Mouse (Mus musculus) heart, postnatal 0 days (tissue): ENCODE measurements around the gene Mpnd. TPM values are rescaled to one million over a fixed set of nuclear protein-coding genes. Genes with fewer than 3 reads are reported as not detected.
A peak's percentile ranks its signal among the peaks of the same experiment; 100 is the strongest.

Source experiments
- ATAC-seq: fragments of 200-750 bp; cut with Nextera tagmentation; 2 replicates; pipeline ENCODE4 v1.8.0; 2017; ENCODE audit warnings: low read depth, moderate number of reproducible peaks, moderate library complexity; ENCODE audit not compliant: insufficient read depth
- DNase-seq: peaks from one replicate; pipeline ENCODE4 v3.0.0-alpha.2; 2016; ENCODE audit warnings: low spot score
- H3K27ac ChIP-seq: fragments of 300-500 bp; sonication (generic); 2 replicates; pipeline ENCODE4 v1.5.1; 2014; ENCODE audit warnings: low read depth, mild to moderate bottlenecking
- H3K27me3 ChIP-seq: fragments of 300-500 bp; sonication (generic); 2 replicates; pipeline ENCODE4 v1.6.1; 2014; ENCODE audit warnings: low read length, mixed read lengths; ENCODE audit not compliant: control insufficient read depth, insufficient read depth
- H3K36me3 ChIP-seq: fragments of 300-500 bp; sonication (generic); replicated peaks from 2 replicates; pipeline ENCODE4 v1.6.1; 2014; ENCODE audit warnings: low read length, mixed read lengths; ENCODE audit not compliant: control insufficient read depth, insufficient read depth
- H3K4me1 ChIP-seq: fragments of 300-500 bp; sonication (generic); 2 replicates; pipeline ENCODE4 v1.6.1; 2014; ENCODE audit warnings: antibody characterized with exemption; ENCODE audit not compliant: control insufficient read depth, insufficient read depth
- H3K4me2 ChIP-seq: fragments of 300-500 bp; sonication (generic); 2 replicates; pipeline ENCODE4 v1.6.1; 2014; ENCODE audit warnings: low read depth, mild to moderate bottlenecking, low read length, moderate library complexity
- H3K4me3 ChIP-seq: fragments of 300-500 bp; sonication (generic); 2 replicates; pipeline ENCODE4 v1.5.1; 2014; ENCODE audit warnings: low read depth, low read length
- H3K9ac ChIP-seq: fragments of 300-500 bp; sonication (generic); replicated peaks from 2 replicates; pipeline ENCODE4 v1.6.1; 2014; ENCODE audit warnings: low read depth, low read length, mixed read lengths
- H3K9me3 ChIP-seq: fragments of 300-500 bp; sonication (generic); replicated peaks from 2 replicates; pipeline ENCODE4 v1.6.1; 2016; ENCODE audit warnings: low read length; ENCODE audit not compliant: control insufficient read depth
- CTCF ChIP-seq: IDR thresholded peaks from 2 replicates; pipeline ENCODE4 v1.5.1; 2016; ENCODE audit warnings: antibody characterized with exemption, control low read depth, low read depth
- EP300 ChIP-seq: IDR thresholded peaks from 2 replicates; pipeline ENCODE4 v1.6.1; 2016; ENCODE audit warnings: antibody characterized with exemption, low read depth
- WGBS: fragments of 180-500 bp; shearing (Covaris S2); extraction: QIAGEN DNeasy Blood & Tissue Kit; methylation state at CpG from one replicate; pipeline ENCODE4 v1.1.7; 2014; 5-methylcytosine and 5-hydroxymethylcytosine counted together
- polyA plus RNA-seq: library from polyadenylated mRNA; unstranded; fragments of >200 nt; fragmentation: Nextera tagmentation; extraction: Ambion mirVana; gene quantifications from 2 replicates; pipeline ENCODE4 v1.2.1, GENCODE M21; 2015
- total RNA-seq: library from RNA; depleted of rRNA; stranded (reverse); fragments of >200 nt; gene quantifications from 2 replicates; pipeline ENCODE4 v1.2.3, GENCODE M21; 2014; ENCODE audit warnings: low replicate concordance

The Mpnd gene
- total and polyA plus RNA-seq, 2 experiments from 2014 or later: 42.9 to 100 TPM

DNA sequence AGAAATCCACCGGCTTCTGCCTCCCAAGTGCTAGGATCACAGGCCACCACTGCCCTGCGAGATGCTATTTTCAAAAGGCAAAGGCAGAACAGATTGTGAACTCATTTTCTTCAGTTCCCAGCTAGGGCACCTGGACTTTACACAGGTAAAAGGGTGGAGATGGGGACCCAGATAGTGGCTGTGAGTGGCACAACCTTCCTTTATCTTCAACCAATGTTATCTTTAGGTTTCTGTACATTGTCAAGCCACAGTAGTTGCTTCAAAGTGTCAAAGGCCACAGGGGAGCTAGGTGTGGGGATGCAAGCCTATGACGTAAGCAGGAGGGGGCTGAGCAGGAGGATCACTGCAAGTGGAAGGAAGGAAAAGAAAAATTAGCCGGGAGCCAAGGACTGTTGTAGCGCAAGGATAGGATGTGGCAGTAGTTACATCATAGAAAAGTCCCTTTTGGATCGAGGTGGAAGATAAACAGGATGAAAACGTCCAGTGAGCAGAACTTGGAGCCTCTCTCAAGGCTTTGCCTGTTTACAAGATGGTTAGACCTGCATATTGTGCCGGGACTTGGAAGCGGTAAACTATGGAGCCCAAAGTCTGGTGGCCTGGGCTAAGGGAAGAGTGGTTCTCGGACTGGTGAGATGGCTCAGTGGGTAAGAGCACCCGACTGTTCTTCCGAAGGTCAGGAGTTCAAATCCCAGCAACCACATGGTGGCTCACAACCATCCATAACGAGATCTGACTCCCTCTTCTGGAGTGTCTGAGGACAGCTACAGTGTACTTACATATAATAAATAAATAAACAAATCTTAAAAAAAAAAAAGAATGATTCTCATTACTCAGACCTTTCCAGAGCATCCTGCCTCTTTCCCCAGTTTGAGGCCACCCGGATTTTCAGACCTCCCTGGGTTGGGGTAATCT lies 2.2 kb downstream of the Mpnd start:
- ATAC-seq (no peak; the same call in 1 of the 2 replicates), DNase-seq (peak; percentile 36)

DNA sequence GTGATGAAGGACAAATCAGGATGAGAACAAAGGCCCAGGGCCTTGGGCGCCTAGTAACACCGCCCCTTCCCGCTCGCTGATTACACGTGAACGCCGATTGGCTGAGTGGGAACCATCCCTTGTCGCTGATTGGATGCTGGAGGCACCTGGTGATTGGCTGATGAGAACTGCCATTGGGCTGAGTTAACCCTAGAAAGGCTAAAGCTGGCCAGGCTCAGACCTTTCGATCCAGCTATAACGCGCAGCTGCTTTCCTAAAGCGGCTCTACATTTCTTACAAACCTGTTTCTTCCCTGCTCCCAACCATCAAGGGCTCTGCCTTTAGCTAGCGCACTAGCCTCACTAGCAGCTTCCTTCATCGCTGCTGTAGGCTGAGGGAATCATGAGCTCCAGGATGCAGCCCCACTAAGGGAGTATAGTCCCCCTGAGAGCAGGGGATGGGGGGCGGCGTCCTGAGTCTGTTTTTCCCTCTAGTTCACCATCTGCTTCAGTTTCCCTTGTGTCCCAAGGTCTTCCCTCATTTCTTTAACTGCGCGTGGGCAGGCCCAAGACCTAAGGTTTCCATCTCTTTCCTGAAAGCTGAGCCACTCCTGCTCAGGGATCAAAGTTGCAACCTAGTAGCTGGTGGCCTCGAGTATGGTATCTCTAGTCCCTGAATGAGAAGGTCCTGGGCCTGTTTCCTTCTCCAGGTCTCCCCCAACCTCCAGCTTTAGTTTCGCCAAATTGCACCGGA lies 3.0 kb downstream of the Mpnd start:
- no peaks in the 10 kb centered on the region for H3K27me3 ChIP-seq
- 2% methylated on average over 21 of the region's 21 CpGs for whole genome bisulfite sequencing
- ATAC-seq: peak; percentile 92

More for the DNA sequence above, 2.2 kb downstream of the Mpnd start:
- TF ChIP-seq EP300 (no peak), CTCF (no peak)
- Histone ChIP-seq H3K36me3 (peaks cover 16% of the 10 kb centered on the region), H3K27ac (peak overlapping the region; percentile 81), H3K4me1 (peaks cover 16% of the 10 kb centered on the region), H3K9ac (no peak overlapping the region), H3K4me3 (no peak overlapping the region), H3K27me3 (no peaks in the 10 kb centered on the region), H3K9me3 (no peaks in the 10 kb centered on the region), H3K4me2 (peak overlapping the region; percentile 98)
- WGBS: 24% methylated on average over 13 of the region's 14 CpGs

DNA sequence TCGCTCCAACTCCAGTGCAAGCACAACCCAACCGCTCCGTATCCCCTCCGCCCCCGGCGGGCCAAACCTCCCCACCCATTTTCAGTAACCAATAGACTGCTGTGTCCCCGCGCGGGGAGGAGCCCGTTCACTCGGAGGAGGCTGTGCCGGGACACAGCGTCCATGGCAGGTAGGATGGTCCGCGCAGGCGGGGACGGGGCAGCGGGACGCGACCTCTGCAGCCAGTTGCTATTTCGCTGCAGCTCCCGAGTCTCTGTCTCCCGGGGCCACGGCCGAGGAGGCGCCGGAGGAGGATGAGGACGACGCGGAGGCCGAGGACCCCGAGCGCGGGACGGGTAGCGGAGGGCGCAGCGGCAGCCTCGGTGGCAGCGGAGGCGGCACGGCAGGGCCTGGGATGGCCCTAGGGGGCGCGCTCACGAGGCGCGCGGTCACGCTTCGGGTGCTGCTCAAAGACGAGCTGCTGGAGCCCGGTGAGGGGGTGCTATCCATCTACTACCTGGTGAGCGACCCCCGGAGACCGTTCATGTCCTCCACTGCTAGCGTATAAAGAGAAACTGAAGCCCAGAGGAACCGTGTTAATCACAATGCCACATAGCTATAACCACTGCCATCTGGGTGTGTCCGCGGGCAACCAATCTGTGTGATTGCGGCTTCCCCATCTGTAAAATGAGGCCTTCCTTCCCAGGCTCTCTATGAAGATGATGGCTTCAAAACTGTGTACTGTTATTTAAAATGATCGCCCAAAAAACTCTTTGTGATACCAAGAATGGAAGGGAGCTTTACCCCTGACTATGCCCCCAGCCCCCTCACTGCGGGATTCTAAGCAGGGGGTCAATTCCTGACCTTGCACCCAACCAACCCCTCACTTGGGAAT lies 3.8 kb downstream of the Mpnd start:
- 1% methylated on average over 58 of the region's 62 CpGs for WGBS
- H3K4me2 ChIP-seq: peak overlapping the region; percentile 98

More for the DNA sequence above, 3.0 kb downstream of the Mpnd start:
- no peaks in the 10 kb centered on the region for H3K9me3 ChIP-seq
- peak overlapping the region; percentile 81 for H3K27ac ChIP-seq
- no peak for TF ChIP-seq EP300
- TF ChIP-seq CTCF: no peak
- H3K4me3 ChIP-seq: peak overlapping the region; percentile 91
- peak overlapping the region; percentile 60 for H3K9ac ChIP-seq
- H3K4me2 ChIP-seq: peak overlapping the region; percentile 98
- DNase-seq: peak; percentile 95
- peaks cover 21% of the 10 kb centered on the region for H3K36me3 ChIP-seq
- peaks cover 16% of the 10 kb centered on the region for H3K4me1 ChIP-seq

DNA sequence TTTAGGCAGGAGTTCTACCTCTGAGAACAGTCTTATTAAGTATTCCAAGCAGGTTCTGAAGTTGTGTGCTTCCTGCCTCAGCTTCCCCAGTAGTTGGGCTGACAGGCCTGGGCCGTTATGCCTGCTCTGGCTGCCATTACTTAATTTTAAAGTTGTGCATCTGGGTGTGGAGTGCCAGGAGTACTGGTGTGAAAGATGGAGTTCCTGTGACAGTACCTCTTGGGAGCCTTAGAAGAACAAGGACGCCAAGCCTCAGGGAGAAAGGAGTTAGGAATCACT lies 4.4 kb downstream of the Mpnd start:
- Histone ChIP-seq H3K9ac (peak overlapping the region; percentile 60; the same call in 1 of the 2 replicates), H3K4me2 (peak overlapping the region; percentile 98), H3K27ac (no peak overlapping the region), H3K27me3 (no peaks in the 10 kb centered on the region), H3K36me3 (peaks cover 26% of the 10 kb centered on the region), H3K9me3 (no peaks in the 10 kb centered on the region), H3K4me1 (peaks cover 16% of the 10 kb centered on the region), H3K4me3 (peak overlapping the region; percentile 91)
- ATAC-seq (no peak), DNase-seq (no peak)
- no peak for TF ChIP-seq CTCF
- TF ChIP-seq EP300: no peak
- 52% methylated on average over 2 of the region's 2 CpGs for WGBS

More for the DNA sequence above, 3.8 kb downstream of the Mpnd start:
- H3K27ac ChIP-seq: peak overlapping the region; percentile 81
- peak overlapping the region; percentile 60 for H3K9ac ChIP-seq
- peaks cover 23% of the 10 kb centered on the region for H3K36me3 ChIP-seq
- H3K9me3 ChIP-seq: no peaks in the 10 kb centered on the region
- H3K4me1 ChIP-seq: peaks cover 16% of the 10 kb centered on the region
- H3K4me3 ChIP-seq: peak overlapping the region; percentile 91
- DNase-seq (peak; percentile 94), ATAC-seq (peak; percentile 90)
- TF ChIP-seq EP300 (no peak; the same call in 1 of the 2 replicates), CTCF (peak; percentile 17; the same call in 1 of the 2 replicates)
- H3K27me3 ChIP-seq: no peaks in the 10 kb centered on the region

DNA sequence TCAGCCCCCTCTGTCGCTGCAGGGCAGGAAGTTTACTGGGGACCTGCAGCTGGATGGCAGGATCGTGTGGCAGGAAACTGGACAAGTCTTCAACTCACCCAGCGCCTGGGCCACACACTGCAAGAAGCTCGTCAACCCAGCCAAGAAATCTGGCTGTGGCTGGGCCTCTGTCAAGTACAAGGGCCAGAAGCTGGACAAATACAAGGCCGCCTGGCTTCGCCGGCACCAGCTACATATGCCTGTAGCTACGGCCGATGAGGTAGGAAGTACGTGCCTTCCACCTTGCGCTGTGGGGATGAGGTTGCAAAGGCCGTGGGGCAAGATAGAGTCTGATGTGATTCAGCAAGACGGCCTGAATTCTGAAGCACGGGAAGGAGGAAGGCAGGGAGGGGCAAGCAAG lies 4.7 kb downstream of the Mpnd start:
- WGBS: 62% methylated on average over 14 of the region's 14 CpGs
- H3K9me3 ChIP-seq: no peaks in the 10 kb centered on the region
- H3K4me2 ChIP-seq: peak overlapping the region; percentile 98; the same call in 1 of the 2 replicates
- no peaks in the 10 kb centered on the region for H3K27me3 ChIP-seq
- H3K9ac ChIP-seq: no peak overlapping the region
- peaks cover 29% of the 10 kb centered on the region for H3K36me3 ChIP-seq
- ATAC-seq (no peak), DNase-seq (no peak)
- TF ChIP-seq CTCF: no peak
- TF ChIP-seq EP300: no peak
- H3K4me1 ChIP-seq: peaks cover 16% of the 10 kb centered on the region
- H3K27ac ChIP-seq: no peak overlapping the region
- H3K4me3 ChIP-seq: peak overlapping the region; percentile 91
